Mouse (Mus musculus) neural tube, embryonic 15.5 days (tissue): ENCODE measurements around the gene Aoc1. TPM values are rescaled to one million over a fixed set of nuclear protein-coding genes. Genes with fewer than 3 reads are reported as not detected.
A peak's percentile ranks its signal among the peaks of the same experiment; 100 is the strongest.

Experiments used
- ATAC-seq: fragments of 200-750 bp; cut with Nextera tagmentation; 2 replicates; pipeline ENCODE4 v1.8.0; 2017; ENCODE audit warnings: mild to moderate bottlenecking, moderate TSS enrichment, moderate library complexity; ENCODE audit not compliant: low FRiP score
- H3K27ac ChIP-seq: fragments of 300-500 bp; sonication (generic); replicated peaks from 2 replicates; pipeline ENCODE4 v1.5.1; 2015; ENCODE audit warnings: mild to moderate bottlenecking, inconsistent platforms
- H3K27me3 ChIP-seq: fragments of 300-500 bp; sonication (generic); replicated peaks from 2 replicates; pipeline ENCODE4 v1.6.1; 2015; ENCODE audit warnings: inconsistent platforms
- H3K36me3 ChIP-seq: fragments of 300-500 bp; sonication (generic); 2 replicates; pipeline ENCODE4 v1.6.1; 2015; ENCODE audit warnings: inconsistent platforms
- H3K4me1 ChIP-seq: fragments of 300-500 bp; sonication (generic); 2 replicates; pipeline ENCODE4 v1.6.1; 2015; ENCODE audit warnings: inconsistent platforms
- H3K4me2 ChIP-seq: fragments of 300-500 bp; sonication (generic); 2 replicates; pipeline ENCODE4 v1.6.1; 2015; ENCODE audit warnings: inconsistent platforms, mild to moderate bottlenecking, moderate library complexity
- H3K4me3 ChIP-seq: fragments of 300-500 bp; sonication (generic); replicated peaks from 2 replicates; pipeline ENCODE4 v1.5.1; 2015; ENCODE audit warnings: mild to moderate bottlenecking, inconsistent platforms
- H3K9ac ChIP-seq: fragments of 300-500 bp; sonication (generic); replicated peaks from 2 replicates; pipeline ENCODE4 v1.6.1; 2015; ENCODE audit warnings: mild to moderate bottlenecking, inconsistent platforms
- H3K9me3 ChIP-seq: fragments of 300-500 bp; sonication (generic); replicated peaks from 2 replicates; pipeline ENCODE4 v1.6.1; 2016; ENCODE audit warnings: inconsistent platforms
- WGBS: fragments of 180-500 bp; shearing (Covaris S2); methylation state at CpG from one replicate; pipeline ENCODE4 v1.1.7; 2015; ENCODE audit warnings: mixed read lengths; 5-methylcytosine and 5-hydroxymethylcytosine counted together
- polyA plus RNA-seq: library from polyadenylated mRNA; unstranded; fragments of >200 nt; fragmentation: Nextera tagmentation; extraction: Ambion mirVana; gene quantifications from 2 replicates; pipeline ENCODE4 v1.2.1, GENCODE M21; 2015

Gene Aoc1
- polyA plus RNA-seq = 0.73 TPM in 1 of 2 replicates, not detected in the other

- no peak within 1 kb of the TSS for H3K4me2 ChIP-seq
- ATAC-seq = no peak
- no peaks in the 10 kb centered on the region for H3K4me1 ChIP-seq
- no peaks in the 10 kb centered on the region for H3K9me3 ChIP-seq
- no peak within 1 kb of the TSS for H3K4me3 ChIP-seq
- WGBS = 85% methylated on average over 5 of the region's 5 CpGs
- H3K27me3 ChIP-seq = peaks cover 5% of the 10 kb centered on the region; the same call in 1 of the 2 replicates
- H3K36me3 ChIP-seq = no peaks in the 10 kb centered on the region
- no peak within 1 kb of the TSS for H3K27ac ChIP-seq
- H3K9ac ChIP-seq = no peak within 1 kb of the TSS
Measured at GRCm38 (mm10) chr6:48872596-48872995, at the start of gene Aoc1. Aoc1 (plus strand) TSS chr6:48872896.

GRCm38 (mm10) chr6:48825016-48825415 lies 47.7 kb upstream of the Aoc1 start:
- Histone ChIP-seq H3K4me1 (no peaks in the 10 kb centered on the region), H3K27me3 (no peaks in the 10 kb centered on the region), H3K9me3 (no peaks in the 10 kb centered on the region), H3K36me3 (no peaks in the 10 kb centered on the region), H3K4me3 (no peak overlapping the region), H3K27ac (no peak overlapping the region), H3K4me2 (no peak overlapping the region), H3K9ac (no peak overlapping the region)
- WGBS = 74% methylated on average over 7 of the region's 7 CpGs
- ATAC-seq = no peak

- Histone ChIP-seq H3K4me2 (no peak overlapping the region), H3K4me1 (no peaks in the 10 kb centered on the region)
- 88% methylated on average over 1 of the region's 1 CpGs for WGBS
Measured at GRCm38 (mm10) chr6:48828976-48829375, 43.7 kb upstream of the Aoc1 start.

GRCm38 (mm10) chr6:48829651-48830050 lies 43.0 kb upstream of the Aoc1 start:
- Histone ChIP-seq H3K27ac (no peak overlapping the region), H3K4me2 (no peak overlapping the region), H3K4me1 (no peaks in the 10 kb centered on the region), H3K9ac (no peak overlapping the region), H3K27me3 (no peaks in the 10 kb centered on the region), H3K36me3 (no peaks in the 10 kb centered on the region), H3K4me3 (no peak overlapping the region), H3K9me3 (no peaks in the 10 kb centered on the region)
- ATAC-seq = no peak

More at GRCm38 (mm10) chr6:48828976-48829375, 43.7 kb upstream of the Aoc1 start:
- ATAC-seq = no peak
- H3K4me3 ChIP-seq = no peak overlapping the region
- no peaks in the 10 kb centered on the region for H3K9me3 ChIP-seq
- H3K36me3 ChIP-seq = no peaks in the 10 kb centered on the region
- no peak overlapping the region for H3K9ac ChIP-seq
- no peak overlapping the region for H3K27ac ChIP-seq
- H3K27me3 ChIP-seq = no peaks in the 10 kb centered on the region

GRCm38 (mm10) chr6:48830241-48830640 lies 42.5 kb upstream of the Aoc1 start:
- H3K4me3 ChIP-seq = no peak overlapping the region
- no peak overlapping the region for H3K4me2 ChIP-seq
- no peaks in the 10 kb centered on the region for H3K27me3 ChIP-seq
- H3K4me1 ChIP-seq = no peaks in the 10 kb centered on the region
- 76% methylated on average over 1 of the region's 1 CpGs for WGBS
- H3K9ac ChIP-seq = no peak overlapping the region
- H3K27ac ChIP-seq = no peak overlapping the region
- H3K36me3 ChIP-seq = no peaks in the 10 kb centered on the region
- no peaks in the 10 kb centered on the region for H3K9me3 ChIP-seq
- ATAC-seq = no peak

GRCm38 (mm10) chr6:48831141-48831540 lies 41.6 kb upstream of the Aoc1 start:
- 89% methylated on average over 5 of the region's 5 CpGs for WGBS
- no peak for ATAC-seq
- Histone ChIP-seq H3K4me2 (no peak overlapping the region), H3K27ac (no peak overlapping the region), H3K27me3 (no peaks in the 10 kb centered on the region), H3K9ac (no peak overlapping the region), H3K4me1 (no peaks in the 10 kb centered on the region), H3K36me3 (no peaks in the 10 kb centered on the region), H3K9me3 (no peaks in the 10 kb centered on the region), H3K4me3 (no peak overlapping the region)

- Histone ChIP-seq H3K27ac (no peak overlapping the region), H3K4me2 (no peak overlapping the region), H3K36me3 (no peaks in the 10 kb centered on the region), H3K4me3 (no peak overlapping the region), H3K9me3 (no peaks in the 10 kb centered on the region), H3K27me3 (no peaks in the 10 kb centered on the region), H3K9ac (no peak overlapping the region), H3K4me1 (no peaks in the 10 kb centered on the region)
- ATAC-seq = no peak
- 87% methylated on average over 1 of the region's 1 CpGs for WGBS
Measured at GRCm38 (mm10) chr6:48832426-48832825, 40.3 kb upstream of the Aoc1 start.

GRCm38 (mm10) chr6:48833515-48833914 lies 39.2 kb upstream of the Aoc1 start:
- Histone ChIP-seq H3K27ac (no peak overlapping the region), H3K4me3 (no peak overlapping the region), H3K9me3 (no peaks in the 10 kb centered on the region), H3K36me3 (no peaks in the 10 kb centered on the region), H3K4me2 (no peak overlapping the region), H3K27me3 (no peaks in the 10 kb centered on the region), H3K9ac (no peak overlapping the region), H3K4me1 (0 out of 2 replicates have a peak, but pooled peaks cover 3% of the 10 kb centered on the region)
- ATAC-seq = no peak
- 97% methylated on average over 4 of the region's 4 CpGs for WGBS

GRCm38 (mm10) chr6:48835241-48835640 lies 37.5 kb upstream of the Aoc1 start:
- WGBS = 86% methylated on average over 5 of the region's 5 CpGs
- Histone ChIP-seq H3K9ac (no peak overlapping the region), H3K36me3 (no peaks in the 10 kb centered on the region), H3K9me3 (no peaks in the 10 kb centered on the region), H3K4me2 (no peak overlapping the region), H3K27ac (no peak overlapping the region), H3K4me3 (no peak overlapping the region), H3K27me3 (no peaks in the 10 kb centered on the region), H3K4me1 (peaks cover 15% of the 10 kb centered on the region)
- ATAC-seq = no peak

GRCm38 (mm10) chr6:48836146-48836545 lies 36.5 kb upstream of the Aoc1 start:
- Histone ChIP-seq H3K27me3 (no peaks in the 10 kb centered on the region), H3K36me3 (no peaks in the 10 kb centered on the region), H3K4me2 (no peak overlapping the region), H3K27ac (no peak overlapping the region), H3K4me1 (peaks cover 23% of the 10 kb centered on the region), H3K9ac (no peak overlapping the region), H3K4me3 (no peak overlapping the region), H3K9me3 (no peaks in the 10 kb centered on the region)
- WGBS = 91% methylated on average over 5 of the region's 5 CpGs
- no peak for ATAC-seq

GRCm38 (mm10) chr6:48837516-48837915 lies 35.2 kb upstream of the Aoc1 start:
- H3K9ac ChIP-seq = no peak overlapping the region
- peaks cover 35% of the 10 kb centered on the region for H3K4me1 ChIP-seq
- H3K36me3 ChIP-seq = no peaks in the 10 kb centered on the region
- ATAC-seq = no peak
- no peaks in the 10 kb centered on the region for H3K9me3 ChIP-seq
- H3K27me3 ChIP-seq = no peaks in the 10 kb centered on the region
- H3K4me2 ChIP-seq = no peak overlapping the region
- 87% methylated on average over 7 of the region's 7 CpGs for WGBS
- no peak overlapping the region for H3K27ac ChIP-seq
- H3K4me3 ChIP-seq = no peak overlapping the region

GRCm38 (mm10) chr6:48838321-48839080 lies 34.2 kb upstream of the Aoc1 start:
- 70% methylated on average over 6 of the region's 6 CpGs for WGBS
- Histone ChIP-seq H3K27ac (no peak overlapping the region), H3K9me3 (no peaks in the 10 kb centered on the region), H3K9ac (no peak overlapping the region), H3K36me3 (no peaks in the 10 kb centered on the region), H3K4me1 (peaks cover 35% of the 10 kb centered on the region), H3K4me2 (peak overlapping the region; percentile 55; the same call in 1 of the 2 replicates), H3K4me3 (no peak overlapping the region), H3K27me3 (no peaks in the 10 kb centered on the region)
- no peak for ATAC-seq
